Mouse (Mus musculus) ES-E14 (cell line): ENCODE data around the gene Nxn. TPM values are rescaled to one million over a fixed set of nuclear protein-coding genes. Genes with fewer than 3 reads are reported as not detected.

ENCODE experiments used
- DNase-seq: peaks from one replicate; pipeline ENCODE4 v3.0.0-alpha.2; 2013; ENCODE audit warnings: low read depth, low spot score
- H3K27ac ChIP-seq: 2 replicates; pipeline ENCODE4 v1.5.1; 2012; ENCODE audit warnings: low read depth, mild to moderate bottlenecking, low read length, moderate library complexity, mixed read lengths; ENCODE audit not compliant: poor library complexity, insufficient read depth, severe bottlenecking
- H3K36me3 ChIP-seq: 2 replicates; pipeline ENCODE4 v1.6.1; 2012; ENCODE audit warnings: mild to moderate bottlenecking, low read length, moderate library complexity, mixed read lengths; ENCODE audit not compliant: control insufficient read depth, poor library complexity, insufficient read depth, severe bottlenecking
- H3K4me1 ChIP-seq, 2 experiments: fragments of 150-350 bp in 1 of 2; sonication (generic) in 1 of 2; 2 replicates each; pipeline ENCODE4 v1.6.1; 2012; ENCODE audit warnings: low read length in 2 of 2, mild to moderate bottlenecking in 1 of 2, mixed read lengths in 1 of 2; ENCODE audit not compliant: control insufficient read depth in 2 of 2, insufficient read depth in 2 of 2, poor library complexity in 1 of 2
- H3K4me3 ChIP-seq, 2 experiments: fragments of 150-350 bp in 1 of 2; sonication (generic) in 1 of 2; 2 replicates each; pipeline ENCODE4 v1.5.1; 2012; ENCODE audit warnings: low read length in 2 of 2, low read depth in 1 of 2, mild to moderate bottlenecking in 1 of 2, mixed read lengths in 1 of 2; ENCODE audit not compliant: insufficient read depth in 1 of 2, poor library complexity in 1 of 2, severe bottlenecking in 1 of 2
- H3K9ac ChIP-seq: 2 replicates; pipeline ENCODE4 v1.6.1; 2012; ENCODE audit warnings: low read depth, mild to moderate bottlenecking, low read length, mixed read lengths; ENCODE audit not compliant: poor library complexity, insufficient read depth, severe bottlenecking
- H3K9me3 ChIP-seq: fragments of 150-350 bp; sonication (generic); 2 replicates; pipeline ENCODE4 v1.6.1; 2012; ENCODE audit warnings: low read depth, mild to moderate bottlenecking, low read length; ENCODE audit not compliant: control insufficient read depth, insufficient read depth
- CHD2 ChIP-seq: IDR thresholded peaks from 2 replicates; pipeline ENCODE4 v1.6.1; 2014; ENCODE audit warnings: mild to moderate bottlenecking, low read depth, low read length, inconsistent platforms
- HCFC1 ChIP-seq: IDR thresholded peaks from 2 replicates; pipeline ENCODE4 v1.6.1; 2012; ENCODE audit warnings: low read length, inconsistent platforms, borderline replicate concordance; ENCODE audit not compliant: insufficient read depth
- MAFK ChIP-seq: IDR thresholded peaks from 2 replicates; pipeline ENCODE4 v1.6.1; 2014; ENCODE audit warnings: mild to moderate bottlenecking, low read depth, low read length, inconsistent platforms; ENCODE audit not compliant: insufficient read depth
- ZC3H11A ChIP-seq: IDR thresholded peaks from 2 replicates; pipeline ENCODE4 v1.6.1; 2012; ENCODE audit warnings: low read depth, mild to moderate bottlenecking, inconsistent platforms, low read length, borderline replicate concordance
- ZNF384 ChIP-seq: IDR thresholded peaks from 2 replicates; pipeline ENCODE4 v1.6.1; 2012; ENCODE audit warnings: low read depth, low read length, inconsistent platforms
- in situ Hi-C, 2 experiments: fragments of 600-800 bp; cut with MboI; formaldehyde crosslinking; loops; one replicate each; pipeline ENCODE4 v1.15.1; 2025; ENCODE audit warnings: low sequenced_read_pairs in 2 of 2, inconsistent platforms in 1 of 2; ENCODE audit not compliant: unreplicated experiment in 2 of 2
- total RNA-seq: library from RNA; depleted of rRNA; stranded (reverse); fragments of 300-350 nt; gene quantifications from 2 replicates; pipeline ENCODE4 v1.2.3, GENCODE M21; 2012

Nxn gene
- total RNA-seq, 1 experiment: 48.0 TPM

- DNase-seq: peak; percentile 47
- in situ Hi-C loops: loop anchor here in 1 of 2 experiments (5.0 kb wide), 1 partner anchor 144 kb away; the partner anchor contains the start of gene Nxn
- no peaks in the 10 kb centered on the region for H3K9me3 ChIP-seq
- no peak overlapping the region for H3K9ac ChIP-seq
- no peak overlapping the region for H3K27ac ChIP-seq
- peaks cover 13% of the 10 kb centered on the region for H3K36me3 ChIP-seq
- no peak overlapping the region for H3K4me3 ChIP-seq
- TF ChIP-seq ZC3H11A: peak; percentile 85
- no peak for TF ChIP-seq HCFC1
- no peaks in the 10 kb centered on the region for H3K4me1 ChIP-seq
Observed at GRCm38 (mm10) chr11:76253145-76253917, 145.6 kb downstream of the Nxn start.

- in situ Hi-C loops: loop anchor here in 1 of 2 experiments (5.0 kb wide), 1 partner anchor 145 kb away; the partner anchor contains the start of gene Nxn
- Histone ChIP-seq H3K9ac (no peak overlapping the region), H3K4me3 (no peak overlapping the region)
Observed at GRCm38 (mm10) chr11:76252036-76252435, 146.9 kb downstream of the Nxn start.

GRCm38 (mm10) chr11:76247239-76247638, 151.7 kb downstream of the Nxn start:
- in situ Hi-C loops: no loop called here
- DNase-seq: no peak
- no peaks in the 10 kb centered on the region for H3K9me3 ChIP-seq
- H3K4me3 ChIP-seq: no peak overlapping the region
- H3K4me1 ChIP-seq: 0 out of 4 replicates have a peak, but pooled peaks cover 0 to 2% of the 10 kb centered on the region in 2 experiments
- peaks cover 9% of the 10 kb centered on the region for H3K36me3 ChIP-seq
- H3K9ac ChIP-seq: no peak overlapping the region
- TF ChIP-seq ZNF384: no peak
- no peak for TF ChIP-seq ZC3H11A
- TF ChIP-seq CHD2: no peak
- H3K27ac ChIP-seq: no peak overlapping the region

More at GRCm38 (mm10) chr11:76252036-76252435, 146.9 kb downstream of the Nxn start:
- Histone ChIP-seq H3K36me3 (peaks cover 9% of the 10 kb centered on the region), H3K27ac (no peak overlapping the region), H3K4me1 (no peaks in the 10 kb centered on the region), H3K9me3 (no peaks in the 10 kb centered on the region)
- no peak for DNase-seq
- TF ChIP-seq MAFK (no peak), CHD2 (no peak), ZNF384 (no peak), ZC3H11A (no peak), HCFC1 (no peak)

DNA sequence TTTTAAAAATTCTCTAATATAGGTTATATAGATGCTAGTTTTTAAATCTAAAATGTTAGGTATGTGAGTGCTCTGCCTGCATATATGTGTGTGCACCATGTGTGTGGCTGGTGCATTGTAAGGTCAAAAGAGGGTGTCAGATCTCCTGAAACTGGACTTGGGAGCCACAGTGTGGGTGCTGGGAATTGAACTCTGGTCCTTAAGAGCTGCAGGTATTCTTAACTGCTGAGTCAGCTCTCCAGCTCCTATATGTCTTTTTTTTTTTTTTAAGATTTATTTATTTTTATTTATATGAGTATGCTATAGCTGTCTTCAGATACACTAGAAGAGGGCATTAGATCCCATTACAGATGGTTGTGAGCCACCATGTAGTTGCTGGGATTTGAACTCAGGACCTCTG, 152.5 kb downstream of the Nxn start:
- Histone ChIP-seq H3K4me1 (0 out of 4 replicates have a peak, but pooled peaks cover 0 to 2% of the 10 kb centered on the region in 2 experiments), H3K9me3 (no peaks in the 10 kb centered on the region), H3K4me3 (no peak overlapping the region), H3K27ac (no peak overlapping the region), H3K36me3 (peaks cover 9% of the 10 kb centered on the region), H3K9ac (no peak overlapping the region)
- TF ChIP-seq ZC3H11A (no peak), MAFK (peak; percentile 82)
- no peak for DNase-seq
- in situ Hi-C loops: no loop called here
